Mouse (Mus musculus) frontal cortex, postnatal 25 days (tissue): Measurements from ENCODE around the gene Amigo3.

Experiments
- DNase-seq, 2 experiments: peaks; one replicate each; pipeline ENCODE4 v3.0.0; 2022; ENCODE audit warnings: low spot score in 2 of 2

Amigo3 gene

GRCm38 (mm10) chr9:108052411-108052810 is 548 bp upstream of the Amigo3 start:
- no peak for DNase-seq

GRCm38 (mm10) chr9:108053665-108054225 is 786 bp downstream of the Amigo3 start:
- DNase-seq = no peak

GRCm38 (mm10) chr9:108054331-108055040 is 1.5 kb downstream of the Amigo3 start:
- DNase-seq = no peak

DNA sequence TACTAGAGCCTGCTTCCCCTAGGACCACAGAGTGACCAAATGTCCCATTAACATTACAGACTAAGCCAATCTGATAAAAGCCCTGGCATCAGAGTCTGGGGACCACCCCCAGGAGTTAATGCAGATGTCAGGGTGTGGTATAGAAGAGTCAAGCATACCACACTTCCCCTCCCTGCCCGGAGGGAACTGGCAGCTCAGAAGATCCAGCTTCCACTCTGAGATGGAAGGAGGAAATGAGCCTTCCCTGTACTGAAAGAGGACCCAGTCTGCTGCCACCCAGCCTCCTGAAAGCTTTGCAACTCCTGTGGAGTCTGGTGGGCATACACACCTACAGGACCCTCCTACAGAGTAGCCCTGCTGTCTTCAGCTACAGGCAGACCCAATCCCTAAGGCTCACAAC is 2.1 kb downstream of the Amigo3 start:
- no peak for DNase-seq

DNA sequence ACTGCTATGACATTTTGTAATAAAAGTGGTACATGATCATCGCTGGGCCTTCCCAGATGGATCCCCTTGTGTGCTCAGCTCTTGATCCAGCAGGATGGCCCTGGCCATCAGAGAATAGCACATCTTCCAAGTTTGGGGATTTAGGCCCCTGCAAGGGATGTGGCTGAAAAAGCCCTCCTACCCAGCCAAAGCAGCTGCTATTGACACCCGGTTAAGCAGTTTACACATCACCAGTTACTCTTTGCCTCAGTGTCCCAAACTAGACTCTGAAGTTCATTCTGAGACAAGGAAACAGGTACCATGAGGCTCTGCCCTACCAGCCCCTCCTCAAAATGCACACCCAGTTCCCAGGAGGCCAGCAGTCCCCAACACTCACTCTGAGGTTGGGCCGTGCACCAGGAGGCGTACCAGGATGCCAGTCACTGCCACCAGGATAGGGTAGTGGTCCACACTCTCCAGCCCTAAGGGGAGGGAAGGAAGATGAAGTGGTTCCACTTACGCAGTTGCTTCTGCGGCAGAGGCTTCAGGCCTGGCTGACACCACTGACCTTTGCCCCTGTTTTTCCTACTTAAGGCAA is 2.8 kb downstream of the Amigo3 start:
- no peak for DNase-seq

- no peak for DNase-seq
Measured at GRCm38 (mm10) chr9:108056361-108057261, 3.7 kb downstream of the Amigo3 start.

- no peak for DNase-seq
Measured at GRCm38 (mm10) chr9:108057262-108057562, 4.3 kb downstream of the Amigo3 start.

DNA sequence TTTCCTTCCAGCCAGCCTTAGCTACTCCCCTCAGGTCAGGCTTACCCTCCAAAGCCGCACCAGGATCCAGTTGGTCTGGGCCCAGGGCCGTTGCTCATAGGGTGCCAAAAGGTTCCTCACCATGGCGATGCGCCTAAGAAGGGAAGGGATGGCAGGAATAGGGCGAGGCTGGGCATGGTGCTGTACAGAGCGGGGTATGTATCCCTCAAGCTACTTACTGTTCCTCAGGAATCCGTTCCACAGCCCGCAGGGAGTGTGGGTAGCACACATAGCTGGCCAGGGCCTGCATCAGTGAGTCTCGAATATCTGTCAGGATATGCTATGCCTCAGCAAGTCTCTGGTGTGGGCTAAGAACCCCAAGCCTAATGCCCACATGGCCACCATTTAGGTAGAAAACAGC is 5.3 kb downstream of the Amigo3 start:
- DNase-seq = no peak

GRCm38 (mm10) chr9:108062142-108062541 is 9.2 kb downstream of the Amigo3 start:
- no peak for DNase-seq

GRCm38 (mm10) chr9:108063361-108063760 is 10.4 kb downstream of the Amigo3 start:
- no peak for DNase-seq

DNA sequence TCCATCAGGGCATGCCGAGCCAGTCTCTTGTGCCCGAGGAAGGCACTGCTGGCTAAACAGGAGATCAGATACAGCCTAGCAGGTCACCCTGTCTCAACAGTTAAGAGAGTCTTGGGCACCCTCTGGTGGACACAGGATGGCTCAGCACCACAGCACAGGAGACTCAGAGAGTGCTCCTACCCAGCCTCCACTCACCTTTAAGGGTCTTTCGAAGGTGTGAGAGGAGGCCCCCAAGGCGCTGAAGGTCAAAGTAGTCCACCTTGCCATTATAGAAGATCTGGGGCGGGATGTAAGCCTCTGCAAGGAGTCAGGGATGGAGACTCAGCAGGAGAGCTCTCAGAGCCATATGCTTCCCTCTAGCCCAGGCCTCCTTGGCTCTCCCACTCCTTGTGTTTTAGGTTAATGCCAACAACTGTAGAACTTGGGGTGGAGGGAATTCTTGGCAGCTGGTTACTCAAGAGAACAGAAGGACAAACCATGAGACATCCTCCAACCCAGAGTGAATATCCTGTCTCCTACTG is 12.6 kb downstream of the Amigo3 start:
- peak in 1 of 2 experiments; percentile 55 for DNase-seq

- DNase-seq = no peak
Measured at GRCm38 (mm10) chr9:108067199-108067598, 14.2 kb downstream of the Amigo3 start.

GRCm38 (mm10) chr9:108067900-108068299 is 14.9 kb downstream of the Amigo3 start:
- peak; percentile 63 to 83 for DNase-seq

DNA sequence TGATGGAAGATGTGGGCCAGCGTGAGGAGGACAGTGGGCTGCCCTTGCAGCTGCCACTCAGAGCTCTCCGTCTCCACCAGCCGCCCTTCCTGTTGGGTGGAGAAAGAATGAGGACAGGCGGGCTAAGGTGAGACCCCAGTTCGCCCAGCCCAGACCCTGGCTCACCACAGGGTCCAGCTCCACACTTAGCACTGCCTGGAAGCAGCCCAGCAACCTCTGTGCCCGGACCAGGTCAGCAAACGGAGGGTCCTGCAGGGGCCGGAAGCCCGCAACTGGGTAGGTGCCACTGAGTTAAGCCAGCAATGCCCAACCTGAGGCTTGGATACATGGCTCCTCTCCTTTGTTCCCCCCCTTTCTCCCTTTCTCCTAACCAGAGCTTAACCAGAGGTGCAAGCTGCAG is 16.0 kb downstream of the Amigo3 start:
- no peak for DNase-seq

DNA sequence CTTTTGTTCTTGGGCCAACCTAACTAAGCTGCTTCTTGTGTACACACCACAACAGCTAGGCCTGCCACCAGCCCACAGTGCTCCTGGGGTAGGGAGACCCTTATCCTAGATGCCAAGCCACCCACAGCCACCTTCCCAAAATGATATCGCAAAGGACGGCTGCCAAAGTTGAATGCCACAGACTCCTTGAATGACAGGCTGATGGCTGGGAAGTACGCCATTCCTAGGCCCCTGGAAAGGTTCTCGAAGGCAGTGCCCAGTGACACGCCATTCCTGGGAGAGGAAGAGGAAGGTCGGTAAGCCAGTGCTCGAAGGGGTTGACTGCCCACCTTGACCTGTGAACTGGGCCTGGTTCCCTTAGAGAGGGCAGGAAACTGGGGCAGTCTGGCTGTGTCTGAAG is 16.6 kb downstream of the Amigo3 start:
- no peak for DNase-seq

DNA sequence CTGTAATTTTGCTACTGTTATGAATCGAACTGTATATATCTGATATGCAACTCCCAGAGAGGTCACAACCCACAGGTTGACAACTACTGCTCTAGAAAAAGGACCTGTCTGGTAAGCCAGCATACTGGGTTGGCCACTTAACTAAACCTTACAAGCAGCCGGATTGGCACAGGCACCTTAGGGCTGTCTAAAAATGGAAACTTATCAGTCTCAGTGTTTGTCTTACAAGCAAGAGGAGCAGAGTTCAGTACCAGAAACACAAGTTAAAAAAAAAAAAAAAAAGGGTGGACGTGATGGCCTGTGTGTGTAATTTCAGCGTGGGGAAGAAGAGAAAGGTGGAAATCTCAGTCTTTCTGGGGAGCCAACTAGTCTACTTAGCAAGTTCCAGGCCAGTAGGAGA is 18.8 kb downstream of the Amigo3 start:
- no peak for DNase-seq

DNA sequence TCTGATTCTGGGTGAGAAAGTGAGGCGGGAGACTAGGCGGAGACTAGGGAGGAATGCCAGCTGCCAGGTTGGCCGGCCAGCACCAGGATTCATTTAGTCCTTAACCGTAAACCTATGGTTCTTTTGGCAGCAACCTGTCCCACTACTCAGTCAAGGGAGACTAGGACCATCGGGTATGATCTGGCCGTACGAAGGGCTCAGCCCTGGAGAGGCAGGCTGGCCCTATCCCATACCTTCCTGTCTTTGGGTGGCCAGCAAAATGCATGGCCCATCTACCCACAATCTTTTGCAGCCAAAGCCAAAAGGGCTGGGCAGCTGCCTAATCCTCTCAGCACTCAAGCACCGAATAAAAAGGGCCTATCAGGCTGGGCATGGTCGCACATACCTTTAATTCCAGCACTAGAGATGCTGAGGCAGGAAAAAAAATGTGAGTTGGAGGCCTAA is 19.5 kb downstream of the Amigo3 start:
- DNase-seq = no peak

GRCm38 (mm10) chr9:108073141-108073930 is 20.4 kb downstream of the Amigo3 start:
- no peak for DNase-seq

DNA sequence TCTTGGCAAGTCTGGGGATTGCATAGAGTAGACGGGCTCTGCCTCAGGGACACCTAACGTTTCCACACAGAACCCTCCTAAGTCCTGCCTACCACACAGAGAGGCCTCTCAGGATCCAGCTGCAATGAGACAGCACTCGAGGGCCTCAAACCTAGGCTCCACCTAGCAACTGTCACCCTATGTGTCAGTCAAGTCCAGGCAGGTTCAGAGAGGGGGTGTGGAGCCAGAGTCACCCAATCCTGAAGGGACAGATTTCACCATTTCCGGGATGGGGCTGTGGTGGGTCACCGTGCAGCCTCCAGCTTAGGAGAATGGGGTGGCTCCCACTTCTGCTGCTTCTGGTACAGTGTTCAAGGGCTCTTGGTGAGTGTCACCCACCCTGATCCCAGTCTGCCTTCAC is 27.2 kb downstream of the Amigo3 start, which contains the start of gene Mst1:
TSS of gene Mst1 (plus strand) at position 269 of the 400 bp plus-strand sequence.
- DNase-seq = no peak

GRCm38 (mm10) chr9:108082549-108082948 is 29.6 kb downstream of the Amigo3 start:
- no peak for DNase-seq

- DNase-seq = no peak
Measured at GRCm38 (mm10) chr9:108082988-108083431, 30.1 kb downstream of the Amigo3 start, which contains the start of gene Rnf123. TSS of gene Rnf123 (minus strand) at chr9:108083346.
